Mouse (Mus musculus): ENCODE data around the gene Degs2. TPM values are rescaled to one million over a fixed set of nuclear protein-coding genes. Genes with fewer than 3 reads are reported as not detected.

The Degs2 gene
- polyA plus RNA-seq, 1 experiment from 2014 or later: 1.2 TPM

DNA sequence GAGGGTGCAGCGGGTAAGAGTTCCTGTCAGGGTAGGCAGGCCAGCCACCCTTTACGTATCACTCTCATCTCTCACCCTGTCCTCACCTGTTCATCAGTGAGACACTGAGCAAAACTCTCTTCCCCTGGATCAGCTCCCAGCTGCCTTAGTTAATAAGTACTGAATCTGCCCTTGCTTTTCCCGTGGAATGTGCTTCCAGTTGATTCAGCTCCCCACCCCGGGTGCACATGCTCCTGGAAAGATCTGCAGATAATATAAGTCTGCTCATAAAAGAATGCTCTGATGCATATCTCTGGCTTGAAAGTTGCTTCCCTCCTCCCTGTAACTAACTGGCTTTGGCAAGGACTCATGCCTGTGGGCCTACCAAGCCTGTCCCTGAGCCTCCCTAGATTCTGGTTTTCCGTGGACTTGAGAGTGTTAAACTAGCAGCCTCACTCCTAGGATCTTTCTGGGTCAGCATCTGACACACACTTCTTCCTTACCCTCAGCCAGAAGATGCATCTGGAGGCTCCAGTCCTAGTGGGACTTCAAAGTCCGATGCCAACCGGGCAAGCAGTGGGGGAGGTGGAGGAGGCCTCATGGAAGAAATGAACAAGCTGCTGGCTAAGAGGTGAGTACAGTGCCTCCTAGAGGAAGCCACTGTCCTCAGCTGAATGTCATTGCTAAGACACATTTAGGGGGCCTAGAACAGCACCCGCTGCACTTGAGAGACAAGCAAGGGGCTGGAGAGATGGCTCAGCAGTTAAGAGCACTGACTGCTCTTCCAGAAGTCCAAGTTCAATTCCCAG is 26.3 kb downstream of the Degs2 start:
- 63% methylated on average over 8 of the region's 8 CpGs for WGBS (ENCODE audit: insufficient replicate concordance)
- no peaks in the 10 kb centered on the region for H3K36me3 ChIP-seq (ENCODE audit: control insufficient read depth, insufficient read depth)
- H3K27me3 ChIP-seq (ENCODE audit: control insufficient read depth, insufficient read depth, low read depth, low read length): no peaks in the 10 kb centered on the region
- no peak overlapping the region for H3K27ac ChIP-seq (ENCODE audit: low read length)
- H3K9ac ChIP-seq (ENCODE audit: low read depth, low read length): no peak overlapping the region
- peak; percentile 65 for ATAC-seq (ENCODE audit: low read depth)
- H3K4me2 ChIP-seq (ENCODE audit: low read depth, low read length): no peak overlapping the region
- H3K4me1 ChIP-seq (ENCODE audit: control insufficient read depth, low read depth, low read length): no peaks in the 10 kb centered on the region
- H3K9me3 ChIP-seq (replicated peaks; ENCODE audit: control insufficient read depth, low read length): no peaks in the 10 kb centered on the region
- no peak overlapping the region for H3K4me3 ChIP-seq (ENCODE audit: low read depth, low read length)

DNA sequence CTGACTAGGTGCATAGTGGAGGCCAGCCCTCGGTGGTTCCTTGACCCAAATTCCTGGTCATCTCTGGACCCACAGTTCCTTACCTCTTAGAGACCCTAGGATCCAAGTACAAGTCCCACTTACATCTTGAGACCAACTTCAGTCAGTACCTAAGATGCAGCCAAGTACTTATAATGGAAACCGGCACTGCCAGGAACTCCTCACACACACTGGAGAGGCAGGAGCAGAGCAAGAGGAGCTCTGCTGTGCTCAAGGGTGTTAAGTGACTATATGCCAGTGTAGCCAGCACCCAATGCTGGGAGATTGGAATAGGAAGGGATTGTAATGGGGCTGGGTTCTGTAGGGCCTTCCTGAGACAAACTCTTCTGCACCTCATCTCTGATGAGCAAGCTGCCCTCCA is 27.2 kb downstream of the Degs2 start:
- no peak overlapping the region for H3K27ac ChIP-seq (ENCODE audit: low read length)
- H3K36me3 ChIP-seq (ENCODE audit: control insufficient read depth, insufficient read depth): no peaks in the 10 kb centered on the region
- no peak overlapping the region for H3K4me2 ChIP-seq (ENCODE audit: low read depth, low read length)
- WGBS (ENCODE audit: insufficient replicate concordance): 64% methylated on average over 2 of the region's 2 CpGs
- ATAC-seq (ENCODE audit: low read depth): no peak
- no peak overlapping the region for H3K4me3 ChIP-seq (ENCODE audit: low read depth, low read length)
- no peaks in the 10 kb centered on the region for H3K9me3 ChIP-seq (replicated peaks; ENCODE audit: control insufficient read depth, low read length)
- H3K4me1 ChIP-seq (ENCODE audit: control insufficient read depth, low read depth, low read length): no peaks in the 10 kb centered on the region
- H3K9ac ChIP-seq (ENCODE audit: low read depth, low read length): no peak overlapping the region
- H3K27me3 ChIP-seq (ENCODE audit: control insufficient read depth, insufficient read depth, low read depth, low read length): no peaks in the 10 kb centered on the region

GRCm38 (mm10) chr12:108674502-108674901 is 27.6 kb downstream of the Degs2 start:
- Histone ChIP-seq H3K9me3 (replicated peaks; ENCODE audit: control insufficient read depth, low read length) (no peaks in the 10 kb centered on the region), H3K4me3 (ENCODE audit: low read depth, low read length) (no peak overlapping the region), H3K4me1 (ENCODE audit: control insufficient read depth, low read depth, low read length) (no peaks in the 10 kb centered on the region), H3K27ac (ENCODE audit: low read length) (no peak overlapping the region), H3K27me3 (ENCODE audit: control insufficient read depth, insufficient read depth, low read depth, low read length) (no peaks in the 10 kb centered on the region), H3K4me2 (ENCODE audit: low read depth, low read length) (no peak overlapping the region), H3K9ac (ENCODE audit: low read depth, low read length) (no peak overlapping the region), H3K36me3 (ENCODE audit: control insufficient read depth, insufficient read depth) (no peaks in the 10 kb centered on the region)
- WGBS (ENCODE audit: insufficient replicate concordance): 66% methylated on average over 4 of the region's 4 CpGs
- ATAC-seq (ENCODE audit: low read depth): no peak

- Histone ChIP-seq H3K4me2 (ENCODE audit: low read depth, low read length) (no peak overlapping the region), H3K36me3 (ENCODE audit: control insufficient read depth, insufficient read depth) (no peaks in the 10 kb centered on the region), H3K27me3 (ENCODE audit: control insufficient read depth, insufficient read depth, low read depth, low read length) (no peaks in the 10 kb centered on the region), H3K27ac (ENCODE audit: low read length) (no peak overlapping the region), H3K4me3 (ENCODE audit: low read depth, low read length) (no peak overlapping the region), H3K9ac (ENCODE audit: low read depth, low read length) (no peak overlapping the region), H3K4me1 (ENCODE audit: control insufficient read depth, low read depth, low read length) (no peaks in the 10 kb centered on the region), H3K9me3 (replicated peaks; ENCODE audit: control insufficient read depth, low read length) (no peaks in the 10 kb centered on the region)
- 69% methylated on average over 3 of the region's 3 CpGs for WGBS (ENCODE audit: insufficient replicate concordance)
- ATAC-seq (ENCODE audit: low read depth): no peak
These were observed 28.6 kb downstream of the Degs2 start for GRCm38 (mm10) chr12:108673546-108673945.

DNA sequence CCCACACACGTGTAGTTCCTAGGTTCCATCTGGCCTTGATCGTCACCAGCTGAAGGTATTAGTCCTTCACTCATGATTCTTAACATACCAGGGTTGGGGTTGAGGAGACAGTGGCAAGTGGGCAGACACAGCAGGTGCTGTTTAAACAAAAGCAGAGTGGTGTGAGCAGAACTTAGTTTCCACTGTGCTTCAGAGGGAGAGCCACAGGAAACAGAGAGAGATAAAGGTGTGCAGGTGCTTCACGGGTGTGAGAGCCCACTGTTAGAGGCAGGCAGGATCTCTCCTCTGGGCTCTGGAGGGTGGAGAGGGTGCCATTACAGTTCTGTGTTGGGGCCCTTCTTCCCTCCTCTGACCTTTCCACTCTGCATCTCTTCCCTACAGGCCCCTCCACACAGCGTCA is 29.2 kb downstream of the Degs2 start:
- no peak overlapping the region for H3K4me3 ChIP-seq (ENCODE audit: low read depth, low read length)
- H3K27ac ChIP-seq (ENCODE audit: low read length): no peak overlapping the region
- no peak overlapping the region for H3K9ac ChIP-seq (ENCODE audit: low read depth, low read length)
- H3K9me3 ChIP-seq (replicated peaks; ENCODE audit: control insufficient read depth, low read length): no peaks in the 10 kb centered on the region
- no peaks in the 10 kb centered on the region for H3K36me3 ChIP-seq (ENCODE audit: control insufficient read depth, insufficient read depth)
- H3K27me3 ChIP-seq (ENCODE audit: control insufficient read depth, insufficient read depth, low read depth, low read length): no peaks in the 10 kb centered on the region
- no peak for ATAC-seq (ENCODE audit: low read depth)
- H3K4me2 ChIP-seq (ENCODE audit: low read depth, low read length): no peak overlapping the region
- 50% methylated on average over 4 of the region's 4 CpGs for WGBS (ENCODE audit: insufficient replicate concordance)
- no peaks in the 10 kb centered on the region for H3K4me1 ChIP-seq (ENCODE audit: control insufficient read depth, low read depth, low read length)

- Histone ChIP-seq H3K4me3 (ENCODE audit: low read depth, low read length) (no peak overlapping the region), H3K9me3 (replicated peaks; ENCODE audit: control insufficient read depth, low read length) (no peaks in the 10 kb centered on the region), H3K9ac (ENCODE audit: low read depth, low read length) (no peak overlapping the region), H3K4me1 (ENCODE audit: control insufficient read depth, low read depth, low read length) (no peaks in the 10 kb centered on the region), H3K36me3 (ENCODE audit: control insufficient read depth, insufficient read depth) (no peaks in the 10 kb centered on the region), H3K27me3 (ENCODE audit: control insufficient read depth, insufficient read depth, low read depth, low read length) (no peaks in the 10 kb centered on the region), H3K4me2 (ENCODE audit: low read depth, low read length) (no peak overlapping the region), H3K27ac (ENCODE audit: low read length) (no peak overlapping the region)
- WGBS (ENCODE audit: insufficient replicate concordance): 47% methylated on average over 2 of the region's 2 CpGs
- no peak for ATAC-seq (ENCODE audit: low read depth)
These were observed 30.6 kb downstream of the Degs2 start for GRCm38 (mm10) chr12:108671541-108671940.

DNA sequence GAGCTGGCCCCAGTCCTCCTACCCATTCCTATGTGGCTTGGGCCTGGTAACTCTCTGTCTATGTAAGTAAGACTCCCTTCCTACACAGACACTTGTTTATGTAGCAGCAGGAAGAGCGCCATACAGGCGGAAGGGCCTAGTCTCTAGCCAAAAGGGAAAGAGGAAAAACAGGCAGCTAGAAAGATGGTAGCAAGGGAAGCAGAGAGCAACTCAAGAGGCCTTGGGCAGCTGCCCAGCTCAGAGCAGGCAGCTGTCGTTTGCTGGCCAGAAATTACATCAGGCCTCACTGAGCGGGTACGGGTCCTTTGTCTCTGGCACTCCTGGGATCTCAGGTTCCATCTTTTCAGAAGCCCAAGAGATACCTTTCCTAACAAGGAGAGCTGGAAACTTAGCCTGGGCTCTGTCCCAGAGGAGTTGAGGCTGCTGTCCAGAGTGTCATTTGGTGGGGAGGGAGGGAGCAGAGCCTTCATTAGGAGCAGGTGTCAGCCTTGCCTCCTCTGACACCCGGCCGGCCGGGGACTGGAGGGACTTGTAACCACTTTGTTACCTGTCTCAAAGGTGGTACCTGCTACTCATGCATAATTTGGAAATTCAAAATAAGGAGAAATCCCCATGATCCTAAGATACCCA is 33.4 kb downstream of the Degs2 start:
- no peak overlapping the region for H3K9ac ChIP-seq (ENCODE audit: low read depth, low read length)
- no peaks in the 10 kb centered on the region for H3K4me1 ChIP-seq (ENCODE audit: control insufficient read depth, low read depth, low read length)
- WGBS (ENCODE audit: insufficient replicate concordance): 73% methylated on average over 8 of the region's 8 CpGs
- H3K4me2 ChIP-seq (ENCODE audit: low read depth, low read length): no peak overlapping the region
- H3K27me3 ChIP-seq (ENCODE audit: control insufficient read depth, insufficient read depth, low read depth, low read length): no peaks in the 10 kb centered on the region
- no peak overlapping the region for H3K27ac ChIP-seq (ENCODE audit: low read length)
- no peaks in the 10 kb centered on the region for H3K36me3 ChIP-seq (ENCODE audit: control insufficient read depth, insufficient read depth)
- no peaks in the 10 kb centered on the region for H3K9me3 ChIP-seq (replicated peaks; ENCODE audit: control insufficient read depth, low read length)
- ATAC-seq (ENCODE audit: low read depth): no peak
- no peak overlapping the region for H3K4me3 ChIP-seq (ENCODE audit: low read depth, low read length)

DNA sequence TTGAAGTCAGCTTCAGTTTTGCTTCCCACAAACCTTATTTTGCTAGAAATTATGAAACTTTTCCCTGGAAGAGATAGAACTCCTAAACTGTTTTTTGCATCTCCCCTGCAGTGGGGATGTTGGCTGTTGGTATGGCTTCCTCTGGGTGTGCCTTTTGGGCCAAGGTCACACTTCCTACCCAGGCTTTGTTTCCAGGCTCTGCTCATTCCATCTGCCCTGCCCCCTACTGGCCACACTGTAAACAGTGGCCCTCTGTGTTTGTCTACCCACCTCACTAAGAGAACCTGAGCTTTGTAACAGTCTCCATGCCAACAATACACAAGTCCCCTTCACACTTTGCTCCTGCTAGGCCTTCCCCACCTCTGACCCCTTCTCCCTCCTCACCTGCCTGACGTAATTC is 44.8 kb downstream of the Degs2 start:
- WGBS (ENCODE audit: insufficient replicate concordance): 51% methylated on average over 1 of the region's 1 CpGs

More for the DNA sequence above, 44.8 kb downstream of the Degs2 start:
- H3K4me2 ChIP-seq (ENCODE audit: low read depth, low read length): no peak overlapping the region
- H3K4me1 ChIP-seq (ENCODE audit: control insufficient read depth, low read depth, low read length): peaks cover 5% of the 10 kb centered on the region
- H3K4me3 ChIP-seq (ENCODE audit: low read depth, low read length): no peak overlapping the region
- peak; percentile 45 for ATAC-seq (ENCODE audit: low read depth)
- no peaks in the 10 kb centered on the region for H3K36me3 ChIP-seq (ENCODE audit: control insufficient read depth, insufficient read depth)
- H3K27ac ChIP-seq (ENCODE audit: low read length): no peak overlapping the region
- no peak overlapping the region for H3K9ac ChIP-seq (ENCODE audit: low read depth, low read length)
- no peaks in the 10 kb centered on the region for H3K27me3 ChIP-seq (ENCODE audit: control insufficient read depth, insufficient read depth, low read depth, low read length)
- no peaks in the 10 kb centered on the region for H3K9me3 ChIP-seq (replicated peaks; ENCODE audit: control insufficient read depth, low read length)
